Mouse (Mus musculus): ENCODE measurements at regions not wholly inside any gene's neighbourhood (a gene's known extent, or its start where the extent isn't known, plus 50 kb on each side); places are given as distances from the start of the nearest gene placed in this dataset.

GRCm38 (mm10) chr5:95865516-95865915 is 89.7 kb downstream of the E330014E10Rik start:
- TF ChIP-seq POLR2A (IDR thresholded peaks at IDR 0.05; ENCODE audit: insufficient read depth, low read depth, low read length) (no peak), CTCF (IDR thresholded peaks at IDR 0.05) (no peak), EP300 (IDR thresholded peaks at IDR 0.05; ENCODE audit: insufficient read depth, low read depth, low read length) (no peak)

Data from heart, adult 2 months (tissue).